Mouse (Mus musculus) limb, embryonic 15.5 days (tissue): ENCODE results near the gene Lpar2. TPM values are rescaled to one million over a fixed set of nuclear protein-coding genes. Genes with fewer than 3 reads are reported as not detected.

Experiments used
- ATAC-seq: fragments of 200-750 bp; cut with Nextera tagmentation; 2 replicates; pipeline ENCODE4 v1.8.0; 2017; ENCODE audit warnings: low read depth, moderate TSS enrichment; ENCODE audit not compliant: insufficient number of reproducible peaks, low FRiP score, low TSS enrichment
- H3K27ac ChIP-seq: fragments of 300-500 bp; sonication (generic); 2 replicates; pipeline ENCODE4 v1.5.1; 2015; ENCODE audit warnings: moderate library complexity, mild to moderate bottlenecking, inconsistent platforms
- H3K27me3 ChIP-seq: fragments of 300-500 bp; sonication (generic); 2 replicates; pipeline ENCODE4 v1.6.1; 2015; ENCODE audit warnings: inconsistent platforms
- H3K36me3 ChIP-seq: fragments of 300-500 bp; sonication (generic); 2 replicates; pipeline ENCODE4 v1.6.1; 2015; ENCODE audit warnings: inconsistent platforms
- H3K4me1 ChIP-seq: fragments of 300-500 bp; sonication (generic); 2 replicates; pipeline ENCODE4 v1.6.1; 2015; ENCODE audit warnings: inconsistent platforms
- H3K4me2 ChIP-seq: fragments of 300-500 bp; sonication (generic); 2 replicates; pipeline ENCODE4 v1.6.1; 2015; ENCODE audit warnings: mild to moderate bottlenecking, inconsistent platforms
- H3K4me3 ChIP-seq: fragments of 300-500 bp; sonication (generic); 2 replicates; pipeline ENCODE4 v1.5.1; 2015; ENCODE audit warnings: mild to moderate bottlenecking, inconsistent platforms
- H3K9ac ChIP-seq: fragments of 300-500 bp; sonication (generic); 2 replicates; pipeline ENCODE4 v1.6.1; 2015; ENCODE audit warnings: inconsistent platforms
- H3K9me3 ChIP-seq: fragments of 300-500 bp; sonication (generic); 2 replicates; pipeline ENCODE4 v1.6.1; 2016; ENCODE audit warnings: inconsistent platforms
- WGBS: fragments of 180-500 bp; shearing (Covaris S2); methylation state at CpG from one replicate; pipeline ENCODE4 v1.1.7; 2015; 5-methylcytosine and 5-hydroxymethylcytosine counted together
- polyA plus RNA-seq: library from polyadenylated mRNA; unstranded; fragments of >200 nt; fragmentation: Nextera tagmentation; extraction: Ambion mirVana; gene quantifications from 2 replicates; pipeline ENCODE4 v1.2.1, GENCODE M21; 2015

The Lpar2 gene
- polyA plus RNA-seq, 1 experiment from 2014 or later = 0.45 TPM

DNA sequence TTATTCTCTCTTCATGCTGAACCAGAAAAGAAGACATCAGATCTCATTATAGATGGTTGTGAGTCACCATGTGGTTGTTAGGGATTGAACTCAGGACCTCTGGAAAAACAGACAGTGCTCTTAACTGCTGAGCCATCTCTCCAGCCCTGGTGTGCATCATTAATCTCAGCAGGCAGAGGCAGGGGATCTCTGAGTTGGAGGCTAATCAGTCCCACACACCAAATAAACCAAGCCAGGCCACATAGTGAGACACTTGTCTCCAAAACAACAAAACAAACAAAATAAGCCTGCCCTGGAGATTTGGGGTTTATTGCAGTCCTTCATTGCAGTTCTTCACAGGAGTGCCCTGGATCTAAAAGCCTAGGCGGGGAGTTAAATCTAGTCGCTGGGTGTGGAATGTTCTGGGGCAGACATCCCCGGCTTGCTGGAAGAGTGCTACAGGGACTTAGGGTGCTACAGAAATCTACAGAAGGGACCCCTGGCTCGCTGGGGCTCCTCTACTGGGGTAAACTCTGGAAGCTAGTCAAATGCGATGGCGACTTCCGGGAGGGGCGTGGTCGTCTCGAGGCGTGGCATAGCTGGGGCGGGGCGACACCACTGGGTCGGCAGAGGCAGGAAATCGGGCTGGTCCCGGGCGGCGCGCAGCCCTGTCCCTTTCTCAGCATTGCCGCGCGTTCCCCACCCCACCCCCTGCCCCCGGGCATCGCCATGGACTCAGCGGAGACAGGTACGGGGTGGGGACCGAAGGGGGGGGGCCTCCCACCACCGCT, 13.9 kb upstream of the Lpar2 start, which contains the start of gene Gmip:
TSS of gene Gmip (plus strand) at position 586 of the 770 bp plus-strand sequence.
- H3K36me3 ChIP-seq = peaks cover 67% of the 10 kb centered on the region

DNA sequence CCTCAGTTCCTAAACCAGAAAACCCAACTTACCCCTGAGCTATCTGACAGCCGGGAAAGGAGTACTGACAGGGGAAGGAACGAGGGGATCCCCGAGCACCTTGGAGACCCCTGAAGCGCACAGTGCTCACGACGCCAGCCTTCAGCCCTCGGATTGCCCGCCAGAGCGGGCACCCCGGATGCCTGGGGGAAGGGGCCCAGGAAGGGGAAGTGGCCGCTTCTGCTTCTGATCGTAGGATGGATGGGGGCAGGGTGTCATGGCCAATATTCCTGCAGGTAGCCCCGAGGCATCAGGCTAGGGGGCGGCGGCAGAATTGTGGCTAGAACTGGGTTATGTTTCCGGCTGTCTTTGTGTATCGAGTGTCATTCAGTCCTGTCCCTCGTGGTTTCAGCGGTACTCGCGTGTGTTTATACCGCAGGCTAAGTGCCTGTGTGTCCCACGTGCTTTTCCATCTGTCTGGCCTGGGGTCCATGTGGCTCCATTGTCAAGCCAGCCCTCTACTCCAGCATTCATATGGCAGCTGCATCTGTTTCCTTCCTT, 13.3 kb upstream of the Lpar2 start:
- Histone ChIP-seq H3K4me3 (peak overlapping the region; percentile 54), H3K9ac (peak overlapping the region; percentile 55), H3K4me1 (peaks cover 12% of the 10 kb centered on the region), H3K9me3 (no peaks in the 10 kb centered on the region), H3K36me3 (peaks cover 67% of the 10 kb centered on the region), H3K4me2 (peak overlapping the region; percentile 88), H3K27ac (peak overlapping the region; percentile 38; the same call in 1 of the 2 replicates), H3K27me3 (no peaks in the 10 kb centered on the region)
- ATAC-seq = no peak
- under 1% methylated on average over 23 of the region's 23 CpGs for WGBS

More for the DNA sequence above, 13.9 kb upstream of the Lpar2 start, which contains the start of gene Gmip:
- H3K27me3 ChIP-seq = no peaks in the 10 kb centered on the region
- WGBS = 6% methylated on average over 28 of the region's 28 CpGs
- no peaks in the 10 kb centered on the region for H3K9me3 ChIP-seq
- H3K9ac ChIP-seq = peak within 1 kb of the TSS; percentile 55
- H3K27ac ChIP-seq = peak within 1 kb of the TSS; percentile 38
- H3K4me3 ChIP-seq = peak within 1 kb of the TSS; percentile 54
- H3K4me1 ChIP-seq = peaks cover 12% of the 10 kb centered on the region
- H3K4me2 ChIP-seq = peak within 1 kb of the TSS; percentile 88
- peak; percentile 71 for ATAC-seq

DNA sequence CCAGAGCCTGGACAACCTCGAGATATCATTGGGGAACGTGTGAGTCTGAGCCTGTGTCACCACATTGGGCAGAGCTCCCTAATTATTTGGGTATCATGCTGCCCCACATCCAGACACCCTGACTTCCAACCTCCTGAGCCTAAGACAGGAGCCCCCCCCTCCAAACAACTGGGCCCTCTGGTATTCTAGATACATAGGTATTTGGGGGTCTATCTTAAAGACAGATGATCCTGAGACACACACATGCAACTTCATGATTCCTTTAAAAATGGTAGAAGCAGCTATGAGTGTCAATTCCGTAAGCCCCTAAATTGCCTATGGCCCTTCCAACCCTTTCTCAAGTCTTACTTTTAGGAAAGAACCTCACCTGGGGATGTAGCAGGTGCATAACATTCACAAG, 12.4 kb upstream of the Lpar2 start:
- Histone ChIP-seq H3K36me3 (peaks cover 67% of the 10 kb centered on the region), H3K27ac (no peak overlapping the region), H3K27me3 (no peaks in the 10 kb centered on the region), H3K4me1 (peaks cover 12% of the 10 kb centered on the region), H3K9me3 (no peaks in the 10 kb centered on the region), H3K4me3 (no peak overlapping the region), H3K9ac (no peak overlapping the region), H3K4me2 (no peak overlapping the region; the same call in 1 of the 2 replicates)
- no peak for ATAC-seq
- 60% methylated on average over 3 of the region's 3 CpGs for WGBS

GRCm38 (mm10) chr8:69814881-69815280, 7.3 kb upstream of the Lpar2 start:
- Histone ChIP-seq H3K4me3 (no peak overlapping the region), H3K27ac (no peak overlapping the region), H3K4me1 (no peaks in the 10 kb centered on the region), H3K9ac (no peak overlapping the region), H3K9me3 (no peaks in the 10 kb centered on the region), H3K27me3 (no peaks in the 10 kb centered on the region), H3K36me3 (peaks cover 72% of the 10 kb centered on the region), H3K4me2 (no peak overlapping the region)
- ATAC-seq = no peak
- WGBS = 79% methylated on average over 2 of the region's 2 CpGs

GRCm38 (mm10) chr8:69815396-69815795, 6.8 kb upstream of the Lpar2 start:
- no peak overlapping the region for H3K9ac ChIP-seq
- H3K9me3 ChIP-seq = no peaks in the 10 kb centered on the region
- H3K4me3 ChIP-seq = no peak overlapping the region
- ATAC-seq = 0 out of 2 replicates have a peak, but pooled peaks have one; percentile 21
- 90% methylated on average over 4 of the region's 4 CpGs for WGBS
- H3K27me3 ChIP-seq = no peaks in the 10 kb centered on the region
- no peaks in the 10 kb centered on the region for H3K4me1 ChIP-seq
- H3K4me2 ChIP-seq = no peak overlapping the region
- H3K36me3 ChIP-seq = peaks cover 69% of the 10 kb centered on the region
- H3K27ac ChIP-seq = no peak overlapping the region

DNA sequence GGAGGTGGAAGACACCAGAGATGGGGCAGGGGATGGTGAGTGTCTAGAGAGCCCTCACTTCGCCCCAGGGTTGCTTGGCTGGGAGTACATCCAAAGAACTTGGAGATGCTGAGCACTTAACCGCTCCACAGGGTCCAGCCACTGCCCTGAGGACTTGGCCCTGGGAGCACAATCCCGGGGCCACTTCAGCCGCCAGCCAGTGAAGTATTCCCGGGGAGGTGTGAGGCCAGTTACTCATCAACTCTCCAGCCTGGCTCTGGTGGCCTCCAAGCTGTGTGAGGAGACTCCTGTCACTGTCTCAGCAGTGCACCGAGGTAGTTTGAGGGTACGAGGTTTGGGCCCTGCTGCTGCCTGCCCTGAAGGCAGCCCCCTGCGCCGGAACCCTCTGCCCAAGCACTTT, 1.8 kb upstream of the Lpar2 start:
- Histone ChIP-seq H3K4me1 (peaks cover 31% of the 10 kb centered on the region), H3K27ac (no peak overlapping the region), H3K27me3 (no peaks in the 10 kb centered on the region), H3K36me3 (peaks cover 43% of the 10 kb centered on the region), H3K4me3 (no peak overlapping the region), H3K9ac (no peak overlapping the region), H3K4me2 (no peak overlapping the region), H3K9me3 (no peaks in the 10 kb centered on the region)
- ATAC-seq = no peak
- 80% methylated on average over 9 of the region's 9 CpGs for WGBS

- WGBS = under 1% methylated on average over 13 of the region's 22 CpGs
- Histone ChIP-seq H3K4me1 (peaks cover 31% of the 10 kb centered on the region), H3K4me3 (peak overlapping the region; percentile 65), H3K36me3 (peaks cover 41% of the 10 kb centered on the region), H3K4me2 (peak overlapping the region; percentile 69), H3K9me3 (no peaks in the 10 kb centered on the region), H3K27ac (peak overlapping the region; percentile 68), H3K9ac (0 out of 2 replicates have a peak overlapping the region, but pooled peaks have one; percentile 20), H3K27me3 (no peaks in the 10 kb centered on the region)
- 0 out of 2 replicates have a peak, but pooled peaks have one; percentile 5 for ATAC-seq
Measured at GRCm38 (mm10) chr8:69821971-69822385, 251 bp upstream of the Lpar2 start.

DNA sequence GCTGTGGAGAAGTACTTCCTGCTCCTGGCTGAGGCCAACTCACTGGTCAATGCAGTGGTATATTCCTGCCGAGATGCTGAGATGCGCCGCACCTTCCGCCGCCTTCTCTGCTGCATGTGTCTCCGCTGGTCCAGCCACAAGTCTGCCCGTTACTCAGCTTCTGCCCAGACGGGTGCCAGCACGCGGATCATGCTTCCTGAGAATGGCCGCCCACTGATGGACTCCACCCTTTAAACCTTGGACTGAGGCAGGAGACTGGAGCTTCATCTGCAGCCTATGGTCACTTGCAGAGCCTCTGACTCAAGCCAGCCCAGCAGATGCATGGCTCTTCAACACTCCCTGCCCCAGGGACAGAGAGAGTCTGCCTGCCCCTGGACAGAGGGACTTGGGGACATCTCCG, 4.1 kb downstream of the Lpar2 start:
- Histone ChIP-seq H3K27me3 (no peaks in the 10 kb centered on the region), H3K9ac (no peak overlapping the region), H3K4me2 (no peak overlapping the region), H3K9me3 (no peaks in the 10 kb centered on the region), H3K4me1 (peaks cover 28% of the 10 kb centered on the region), H3K4me3 (no peak overlapping the region), H3K27ac (no peak overlapping the region), H3K36me3 (peaks cover 22% of the 10 kb centered on the region)
- 92% methylated on average over 12 of the region's 12 CpGs for WGBS
- no peak for ATAC-seq

GRCm38 (mm10) chr8:69832298-69832853, 10.1 kb downstream of the Lpar2 start, which contains the start of gene Pbx4:
Gene Pbx4, plus strand, starts transcription at chr8:69832491.
- H3K9ac ChIP-seq = no peak within 1 kb of the TSS; the same call in 1 of the 2 replicates
- H3K27ac ChIP-seq = peak within 1 kb of the TSS; percentile 3; the same call in 1 of the 2 replicates
- peak within 1 kb of the TSS; percentile 93 for H3K4me2 ChIP-seq
- H3K4me1 ChIP-seq = peaks cover 12% of the 10 kb centered on the region
- H3K9me3 ChIP-seq = no peaks in the 10 kb centered on the region
- ATAC-seq = peak; percentile 94
- peaks cover 5% of the 10 kb centered on the region; the same call in 1 of the 2 replicates for H3K27me3 ChIP-seq
- no peaks in the 10 kb centered on the region for H3K36me3 ChIP-seq
- under 1% methylated on average over 38 of the region's 38 CpGs for WGBS
- peak within 1 kb of the TSS; percentile 58 for H3K4me3 ChIP-seq

- WGBS = 62% methylated on average over 8 of the region's 8 CpGs
- Histone ChIP-seq H3K4me2 (no peak overlapping the region), H3K4me3 (no peak overlapping the region), H3K4me1 (peaks cover 10% of the 10 kb centered on the region), H3K36me3 (no peaks in the 10 kb centered on the region), H3K9me3 (no peaks in the 10 kb centered on the region), H3K27ac (no peak overlapping the region), H3K9ac (no peak overlapping the region), H3K27me3 (peaks cover 5% of the 10 kb centered on the region; the same call in 1 of the 2 replicates)
- no peak for ATAC-seq
Measured at GRCm38 (mm10) chr8:69837057-69837682, 14.9 kb downstream of the Lpar2 start.

- WGBS = 61% methylated on average over 3 of the region's 3 CpGs
- Histone ChIP-seq H3K4me1 (no peaks in the 10 kb centered on the region), H3K27ac (no peak overlapping the region), H3K27me3 (no peaks in the 10 kb centered on the region), H3K4me2 (no peak overlapping the region), H3K9ac (no peak overlapping the region), H3K4me3 (no peak overlapping the region), H3K9me3 (no peaks in the 10 kb centered on the region), H3K36me3 (no peaks in the 10 kb centered on the region)
- no peak for ATAC-seq
Measured at GRCm38 (mm10) chr8:69847167-69848065, 25.2 kb downstream of the Lpar2 start.
